Mouse (Mus musculus): ENCODE measurements around the gene Fam160a1. TPM values are rescaled to one million over a fixed set of nuclear protein-coding genes. Genes with fewer than 3 reads are reported as not detected.

The Fam160a1 gene
- polyA plus RNA-seq, 1 experiment: 8.9 TPM

- Histone ChIP-seq H3K79me2 (ENCODE audit: control insufficient read depth, insufficient read depth) (no peaks in the 10 kb centered on the region), H3K4me3 (ENCODE audit: insufficient read depth, poor library complexity, severe bottlenecking) (no peak overlapping the region), H3K36me3 (ENCODE audit: control insufficient read depth, insufficient read depth) (no peaks in the 10 kb centered on the region), H3ac (ENCODE audit: control insufficient read depth, insufficient read length, low read depth) (no peak overlapping the region), H3K27me3 (ENCODE audit: control insufficient read depth, insufficient read depth, insufficient read length) (no peaks in the 10 kb centered on the region), H3K79me3 (ENCODE audit: low read depth) (no peaks in the 10 kb centered on the region)
- TF ChIP-seq MAX (IDR thresholded peaks at IDR 0.05) (no peak), USF1 (IDR thresholded peaks at IDR 0.05; ENCODE audit: low read depth) (no peak), CTCF (IDR thresholded peaks at IDR 0.05; ENCODE audit: control insufficient read depth, insufficient read depth, insufficient read length) (no peak), MYOD1 (IDR thresholded peaks at IDR 0.05; ENCODE audit: control insufficient read depth, insufficient read length, low read depth) (no peak), CEBPB (IDR thresholded peaks at IDR 0.05; ENCODE audit: low read depth) (no peak), MYOG (IDR thresholded peaks at IDR 0.05; ENCODE audit: control insufficient read depth, extremely low read depth, insufficient read length) (no peak), FOSL1 (IDR thresholded peaks at IDR 0.05; ENCODE audit: insufficient read depth, low read length, poor library complexity, severe bottlenecking) (no peak)
These were observed 71.0 kb downstream of the Fam160a1 start for GRCm38 (mm10) chr3:85746116-85746515.

- Histone ChIP-seq H3K27me3 (ENCODE audit: control insufficient read depth, insufficient read depth, insufficient read length) (no peaks in the 10 kb centered on the region), H3K79me3 (ENCODE audit: low read depth) (no peaks in the 10 kb centered on the region), H3K4me3 (ENCODE audit: insufficient read depth, poor library complexity, severe bottlenecking) (no peak overlapping the region), H3K36me3 (ENCODE audit: control insufficient read depth, insufficient read depth) (peaks cover 5% of the 10 kb centered on the region), H3K79me2 (ENCODE audit: control insufficient read depth, insufficient read depth) (no peaks in the 10 kb centered on the region), H3ac (ENCODE audit: control insufficient read depth, insufficient read length, low read depth) (no peak overlapping the region)
- TF ChIP-seq FOSL1 (IDR thresholded peaks at IDR 0.05; ENCODE audit: insufficient read depth, low read length, poor library complexity, severe bottlenecking) (no peak), MYOD1 (IDR thresholded peaks at IDR 0.05; ENCODE audit: control insufficient read depth, insufficient read length, low read depth) (no peak), CTCF (IDR thresholded peaks at IDR 0.05; ENCODE audit: control insufficient read depth, insufficient read depth, insufficient read length) (no peak), CEBPB (IDR thresholded peaks at IDR 0.05; ENCODE audit: low read depth) (no peak), MYOG (IDR thresholded peaks at IDR 0.05; ENCODE audit: control insufficient read depth, extremely low read depth, insufficient read length) (no peak), MAX (IDR thresholded peaks at IDR 0.05) (no peak), USF1 (IDR thresholded peaks at IDR 0.05; ENCODE audit: low read depth) (no peak)
These were observed 75.3 kb downstream of the Fam160a1 start for GRCm38 (mm10) chr3:85741767-85742166.

DNA sequence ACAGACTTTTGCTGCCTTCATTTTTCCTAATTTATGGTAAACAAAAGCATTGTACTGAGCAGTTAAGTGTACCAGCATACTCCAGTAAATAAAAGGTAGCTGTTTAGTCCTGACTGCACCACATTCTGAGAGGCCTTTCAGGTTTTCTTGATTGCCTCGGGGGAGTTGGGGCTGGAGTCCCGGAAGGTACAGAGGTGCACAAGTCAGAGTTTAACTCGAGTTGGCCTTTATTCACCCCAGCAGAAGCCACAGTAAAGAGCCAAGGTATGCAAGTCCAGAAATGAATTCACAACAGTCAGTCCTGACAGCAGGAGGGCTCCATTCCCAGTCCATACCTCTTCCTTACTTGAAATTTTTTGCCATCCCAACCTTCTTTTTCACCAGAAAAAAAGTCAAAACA is 78.5 kb downstream of the Fam160a1 start:
- no peaks in the 10 kb centered on the region for H3K27me3 ChIP-seq (ENCODE audit: control insufficient read depth, insufficient read depth, insufficient read length)
- peaks cover 5% of the 10 kb centered on the region for H3K36me3 ChIP-seq (ENCODE audit: control insufficient read depth, insufficient read depth)
- H3K79me2 ChIP-seq (ENCODE audit: control insufficient read depth, insufficient read depth): no peaks in the 10 kb centered on the region
- TF ChIP-seq USF1 (IDR thresholded peaks at IDR 0.05; ENCODE audit: low read depth): no peak
- no peak for TF ChIP-seq CEBPB (IDR thresholded peaks at IDR 0.05; ENCODE audit: low read depth)
- no peak for TF ChIP-seq MYOD1 (IDR thresholded peaks at IDR 0.05; ENCODE audit: control insufficient read depth, insufficient read length, low read depth)
- no peak for TF ChIP-seq CTCF (IDR thresholded peaks at IDR 0.05; ENCODE audit: control insufficient read depth, insufficient read depth, insufficient read length)
- no peak for TF ChIP-seq MYOG (IDR thresholded peaks at IDR 0.05; ENCODE audit: control insufficient read depth, extremely low read depth, insufficient read length)
- TF ChIP-seq MAX (IDR thresholded peaks at IDR 0.05): no peak
- no peak for TF ChIP-seq FOSL1 (IDR thresholded peaks at IDR 0.05; ENCODE audit: insufficient read depth, low read length, poor library complexity, severe bottlenecking)
- no peaks in the 10 kb centered on the region for H3K79me3 ChIP-seq (ENCODE audit: low read depth)
- H3K4me3 ChIP-seq (ENCODE audit: insufficient read depth, poor library complexity, severe bottlenecking): no peak overlapping the region
- no peak overlapping the region for H3ac ChIP-seq (ENCODE audit: control insufficient read depth, insufficient read length, low read depth)

- Histone ChIP-seq H3ac (ENCODE audit: control insufficient read depth, insufficient read length, low read depth) (no peak overlapping the region), H3K4me3 (ENCODE audit: insufficient read depth, poor library complexity, severe bottlenecking) (no peak overlapping the region), H3K36me3 (ENCODE audit: control insufficient read depth, insufficient read depth) (no peaks in the 10 kb centered on the region), H3K79me3 (ENCODE audit: low read depth) (no peaks in the 10 kb centered on the region), H3K27me3 (ENCODE audit: control insufficient read depth, insufficient read depth, insufficient read length) (no peaks in the 10 kb centered on the region), H3K79me2 (ENCODE audit: control insufficient read depth, insufficient read depth) (no peaks in the 10 kb centered on the region)
- TF ChIP-seq FOSL1 (IDR thresholded peaks at IDR 0.05; ENCODE audit: insufficient read depth, low read length, poor library complexity, severe bottlenecking) (no peak), CEBPB (IDR thresholded peaks at IDR 0.05; ENCODE audit: low read depth) (no peak), MYOD1 (IDR thresholded peaks at IDR 0.05; ENCODE audit: control insufficient read depth, insufficient read length, low read depth) (no peak), MAX (IDR thresholded peaks at IDR 0.05) (no peak), CTCF (IDR thresholded peaks at IDR 0.05; ENCODE audit: control insufficient read depth, insufficient read depth, insufficient read length) (no peak), MYOG (IDR thresholded peaks at IDR 0.05; ENCODE audit: control insufficient read depth, extremely low read depth, insufficient read length) (no peak), USF1 (IDR thresholded peaks at IDR 0.05; ENCODE audit: low read depth) (no peak)
These were observed 83.0 kb downstream of the Fam160a1 start for GRCm38 (mm10) chr3:85733939-85734729.

DNA sequence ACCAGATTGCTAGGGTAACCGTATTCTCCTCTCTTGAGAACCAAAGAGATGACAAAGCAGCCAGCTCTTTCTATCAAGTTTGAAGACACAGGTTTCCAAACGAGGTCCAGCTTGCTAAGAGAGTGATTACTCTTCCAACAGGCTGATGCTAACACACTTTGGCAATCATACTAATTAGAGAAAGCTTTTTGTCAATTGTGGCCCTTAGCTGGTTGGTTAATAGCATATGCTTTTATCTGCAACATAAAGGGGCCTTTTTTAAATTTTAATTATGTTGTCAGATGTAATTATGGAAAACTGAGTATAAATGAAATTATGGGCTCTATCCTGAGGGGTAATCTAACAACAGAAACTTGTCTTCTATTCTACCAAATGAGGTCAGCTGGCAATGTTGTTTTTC is 89.9 kb downstream of the Fam160a1 start:
- Histone ChIP-seq H3K4me3 (ENCODE audit: insufficient read depth, poor library complexity, severe bottlenecking) (no peak overlapping the region), H3K79me3 (ENCODE audit: low read depth) (no peaks in the 10 kb centered on the region), H3K79me2 (ENCODE audit: control insufficient read depth, insufficient read depth) (no peaks in the 10 kb centered on the region), H3K27me3 (ENCODE audit: control insufficient read depth, insufficient read depth, insufficient read length) (no peaks in the 10 kb centered on the region), H3ac (ENCODE audit: control insufficient read depth, insufficient read length, low read depth) (no peak overlapping the region), H3K36me3 (ENCODE audit: control insufficient read depth, insufficient read depth) (no peaks in the 10 kb centered on the region)
- TF ChIP-seq MYOD1 (IDR thresholded peaks at IDR 0.05; ENCODE audit: control insufficient read depth, insufficient read length, low read depth) (no peak), CEBPB (IDR thresholded peaks at IDR 0.05; ENCODE audit: low read depth) (no peak), CTCF (IDR thresholded peaks at IDR 0.05; ENCODE audit: control insufficient read depth, insufficient read depth, insufficient read length) (no peak), FOSL1 (IDR thresholded peaks at IDR 0.05; ENCODE audit: insufficient read depth, low read length, poor library complexity, severe bottlenecking) (no peak), MYOG (IDR thresholded peaks at IDR 0.05; ENCODE audit: control insufficient read depth, extremely low read depth, insufficient read length) (no peak), USF1 (IDR thresholded peaks at IDR 0.05; ENCODE audit: low read depth) (no peak), MAX (IDR thresholded peaks at IDR 0.05) (no peak)

All from C2C12 (cell line).